Mouse (Mus musculus) natural killer cell, adult 2 months (primary cell): Measurements from ENCODE around the gene Zfp566.

Experiments
- DNase-seq, 2 experiments: peaks; one replicate each; pipeline ENCODE4 v3.0.0; 2022; ENCODE audit warnings: low spot score in 2 of 2

Gene Zfp566

DNA sequence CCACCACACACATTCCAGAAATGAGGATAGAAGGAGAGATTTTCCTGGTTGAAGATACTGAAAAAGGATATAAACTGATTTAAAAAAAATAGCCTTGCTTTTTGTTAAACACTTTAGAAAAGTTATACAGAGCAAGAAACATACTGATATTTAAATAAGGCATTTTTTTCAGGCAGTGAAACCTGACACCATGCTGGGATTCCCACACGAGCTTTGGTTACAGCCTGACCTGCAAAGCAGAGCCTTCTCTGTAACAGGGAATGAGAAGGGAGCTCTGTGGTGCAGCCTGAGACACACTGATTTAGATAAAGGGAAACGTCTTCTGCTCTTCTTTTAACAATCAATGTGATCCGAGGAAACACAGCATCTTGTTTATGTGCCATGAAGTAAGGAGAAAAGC, 36.7 kb downstream of the Zfp566 start:
- DNase-seq, result no peak

DNA sequence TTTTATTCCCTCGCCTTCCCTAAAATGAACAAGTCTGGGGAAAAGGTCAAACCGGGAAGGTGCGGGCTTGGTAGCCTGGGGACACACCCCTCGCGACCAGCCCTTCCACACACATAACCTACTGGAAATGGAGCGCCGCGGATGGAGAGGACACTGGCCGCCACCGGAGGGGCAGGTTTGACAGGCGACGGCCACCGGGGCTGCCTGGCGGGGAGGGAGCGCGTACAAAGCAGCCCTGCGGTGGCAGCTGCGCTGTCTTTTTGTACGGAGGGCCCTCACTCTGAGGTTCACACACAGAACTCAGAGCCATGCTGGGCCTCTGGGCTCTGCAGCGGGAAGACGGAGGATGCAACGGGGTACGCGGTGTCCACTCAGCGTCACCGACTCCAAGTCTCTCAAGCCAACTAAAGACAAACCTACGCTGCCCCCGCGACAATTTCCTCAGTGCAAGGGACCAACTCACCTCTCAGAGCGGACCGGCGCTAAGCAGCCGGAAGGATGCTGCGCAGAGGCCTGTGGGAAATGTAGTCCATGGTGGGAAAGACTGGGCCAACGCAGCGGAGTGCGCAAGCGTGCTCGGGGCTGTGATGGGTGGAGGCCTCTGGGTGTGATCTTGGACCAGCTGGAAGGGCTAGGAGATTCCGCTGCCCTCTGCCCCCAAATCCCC, 39.3 kb downstream of the Zfp566 start, which contains the start of gene Zfp14:
TSS of gene Zfp14 (minus strand) at position 499 of the 667 bp plus-strand sequence.
- DNase-seq, result peak; percentile 71 to 77

DNA sequence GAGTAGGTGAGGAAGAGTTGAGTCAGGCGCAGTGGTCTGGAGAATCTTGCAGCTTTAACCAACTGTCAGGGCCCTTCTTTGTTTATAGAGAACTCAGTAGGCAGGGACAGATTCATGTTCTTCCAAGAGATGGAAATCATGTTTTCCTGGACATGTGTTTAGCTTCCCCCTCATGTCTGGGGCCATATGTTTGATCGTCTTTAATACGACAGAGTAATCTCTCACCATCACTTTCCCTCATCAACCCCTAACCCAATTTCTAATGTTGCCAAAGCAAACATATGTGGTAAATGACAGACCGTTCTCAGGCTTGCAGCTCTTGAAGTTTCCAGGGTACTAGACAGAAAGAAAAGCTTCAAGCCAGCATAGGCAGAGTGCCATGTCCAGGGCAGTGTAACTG, 42.2 kb downstream of the Zfp566 start:
- DNase-seq, result no peak

DNA sequence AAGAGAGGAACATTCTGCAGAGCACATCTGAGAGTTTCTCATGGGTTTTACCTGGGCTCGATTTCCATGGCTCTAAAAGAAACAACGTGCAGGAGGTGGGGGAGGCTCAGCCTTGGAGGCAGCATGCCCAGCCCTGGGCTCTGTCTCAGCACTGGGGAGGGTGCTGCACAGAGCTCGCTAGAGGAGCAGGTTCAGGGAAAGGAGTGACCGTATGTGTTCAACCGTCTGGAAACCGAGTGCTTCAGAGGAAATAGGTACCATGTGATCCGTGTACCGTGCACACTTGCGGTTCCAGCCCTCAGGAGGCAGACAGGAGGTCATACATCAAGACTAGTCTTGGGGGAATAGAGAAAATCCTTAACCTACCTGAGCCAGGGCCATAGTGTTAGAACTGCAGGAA, 46.0 kb downstream of the Zfp566 start:
- DNase-seq, result peak in 1 of 2 experiments; percentile 4

DNA sequence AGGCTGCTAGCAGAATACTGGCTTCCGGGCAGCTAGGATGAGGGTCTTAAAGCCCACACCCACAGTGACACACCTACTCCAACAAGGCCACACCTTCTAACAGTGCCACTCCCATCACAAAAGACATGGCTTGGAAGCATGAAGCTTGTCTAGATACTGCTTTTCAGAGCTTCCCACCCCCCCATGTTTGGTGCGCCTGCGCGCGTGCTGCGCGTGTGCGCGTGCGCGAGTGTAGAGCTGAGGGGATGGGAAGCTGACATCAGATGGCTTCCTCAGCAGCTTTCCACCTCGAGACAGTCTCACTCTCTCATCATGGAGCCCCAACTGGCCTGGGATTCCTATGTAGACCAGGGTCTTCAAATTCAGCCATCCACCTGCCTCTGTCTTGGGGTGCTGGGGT, 56.0 kb downstream of the Zfp566 start:
- no peak for DNase-seq

DNA sequence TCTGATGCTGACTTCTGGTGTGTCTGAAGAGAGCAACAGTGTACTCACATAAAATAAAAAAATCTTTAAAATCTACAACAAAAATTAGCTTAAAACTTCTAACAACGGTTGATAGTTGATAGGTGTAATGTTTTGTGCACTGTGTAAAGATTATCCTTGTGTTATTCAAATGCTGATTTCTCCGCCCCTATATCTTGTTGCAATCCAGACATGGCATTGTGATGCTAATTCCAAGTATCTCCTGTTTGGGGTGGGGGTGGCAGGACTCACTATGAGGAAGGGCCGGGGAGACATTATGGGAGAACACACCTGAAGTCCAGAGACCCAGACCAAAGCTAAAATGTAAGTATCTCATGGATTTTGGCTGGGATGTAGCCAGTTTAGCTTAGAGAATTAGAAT, 58.9 kb downstream of the Zfp566 start:
- DNase-seq, result no peak

DNA sequence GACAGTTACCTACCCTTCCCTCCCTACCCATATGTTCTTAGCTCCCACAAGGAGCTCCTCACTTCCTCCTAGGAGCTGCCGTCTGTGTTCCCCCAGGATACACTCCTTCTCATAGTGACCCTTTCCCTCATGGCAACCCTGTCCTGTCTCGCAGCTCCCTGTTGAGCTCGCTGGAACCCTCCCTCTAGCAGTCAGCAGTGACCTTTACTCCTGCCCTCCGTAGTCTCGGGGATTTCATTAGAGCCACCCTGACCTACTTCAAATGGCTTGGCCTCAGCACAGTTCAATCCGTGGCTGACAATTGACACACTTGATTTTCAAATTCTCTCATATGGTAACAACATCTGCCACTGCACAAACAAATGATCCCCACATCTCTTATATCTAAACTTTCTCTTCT, 59.6 kb downstream of the Zfp566 start:
- DNase-seq, result no peak

DNA sequence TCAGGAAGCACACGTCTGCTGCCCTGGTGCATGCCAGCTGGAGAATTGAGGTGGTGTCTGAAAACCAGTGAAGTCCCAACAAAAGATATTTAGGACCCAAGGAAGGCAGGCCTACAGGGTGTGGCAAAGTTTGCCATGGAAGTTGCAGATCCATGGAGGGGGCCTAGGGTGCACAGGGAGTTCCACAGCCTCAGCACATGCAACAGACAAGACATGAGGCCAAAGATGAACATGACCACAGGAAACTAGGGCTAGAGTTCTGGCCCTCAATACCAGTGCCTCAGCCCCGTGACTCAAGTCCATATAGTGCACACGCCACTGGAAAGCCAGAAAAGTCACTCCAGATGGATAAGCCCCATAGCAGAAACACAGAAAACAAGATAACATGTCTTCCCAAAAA, 61.8 kb downstream of the Zfp566 start:
- no peak for DNase-seq
